18 mouse cellular contexts compared by ENCODE assay signal in the genomic region with DNA sequence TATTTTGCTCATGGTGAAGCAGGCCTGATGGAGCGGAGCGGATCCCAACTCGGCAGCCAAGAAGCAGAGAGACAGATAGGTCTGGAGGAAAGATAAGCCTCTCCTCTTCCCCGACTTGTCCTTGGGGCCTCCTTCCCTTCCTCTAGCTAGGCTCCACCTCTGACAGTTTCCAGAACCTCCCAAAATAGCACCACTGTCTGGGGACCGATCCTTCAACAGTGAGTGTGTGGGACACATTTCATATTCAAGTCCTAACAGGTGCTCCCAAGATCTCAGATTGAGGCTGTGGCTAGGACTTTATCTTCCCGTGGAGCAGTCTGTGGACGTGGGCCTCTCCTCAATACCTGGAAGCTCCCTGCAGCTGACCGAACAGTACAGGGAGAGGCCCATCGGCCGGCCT. TPM values are rescaled to one million over a fixed set of nuclear protein-coding genes. Genes with fewer than 3 reads are reported as not detected.
A peak's percentile ranks its signal among the peaks of the same experiment; 100 is the strongest.
DNase-seq lines count a peak whose midpoint lies in the region; ATAC-seq and TF ChIP-seq lines count a peak whose summit lies in the region.
"Had no signal": no experiment of that assay in that cellular context is flagged by ENCODE, and none has a peak within 500 bp of the region (broad histone marks: within the 10 kb centered on the region; RNA-seq: fewer than 3 reads in every experiment).

No protein-coding gene starts in this region.

- no peak overlapping the region for H3K27ac ChIP-seq in liver, embryonic 11.5 days (ENCODE audit: low read depth, low read length)
- H3K27ac ChIP-seq in liver, postnatal 0 days (ENCODE audit: low read depth) = no peak overlapping the region
- H3K27ac ChIP-seq in heart, embryonic 12.5 days (ENCODE audit: poor library complexity, severe bottlenecking) = peak overlapping the region; percentile 67
- no peak overlapping the region for H3K27ac ChIP-seq in liver, embryonic 14.5 days
- no peak overlapping the region; the same call in 1 of the 2 replicates for H3K27ac ChIP-seq in gastrocnemius, adult 2 months
- H3K27ac ChIP-seq: hindbrain, embryonic 12.5 days; kidney, postnatal 0 days; limb, embryonic 13.5 days; lung, embryonic 15.5 days; midbrain, embryonic 10.5 days had no signal

- no peak for TF ChIP-seq EP300 in liver, postnatal 0 days (IDR thresholded peaks at IDR 0.05; ENCODE audit: low read depth)
- TF ChIP-seq EP300 in liver, embryonic 14.5 days (IDR thresholded peaks at IDR 0.05; ENCODE audit: low read depth) = no peak

- no peak overlapping the region for H3K4me3 ChIP-seq in liver, embryonic 11.5 days (ENCODE audit: low read depth, low read length)
- H3K4me3 ChIP-seq in liver, postnatal 0 days (ENCODE audit: low read depth, low read length) = no peak overlapping the region
- no peak overlapping the region for H3K4me3 ChIP-seq in heart, embryonic 12.5 days
- H3K4me3 ChIP-seq in liver, embryonic 14.5 days (ENCODE audit: insufficient read depth in 1 of 2, low read depth in 2 of 2, low read length in 2 of 2) = no peak overlapping the region
- no peak overlapping the region for H3K4me3 ChIP-seq in gastrocnemius, adult 2 months
- H3K4me3 ChIP-seq in lung, adult 2 months (replicated peaks; ENCODE audit: extremely low read depth, low read depth, low read length) = no peak overlapping the region
- H3K4me3 ChIP-seq: hindbrain, embryonic 12.5 days; limb, embryonic 13.5 days; lung, embryonic 15.5 days; midbrain, embryonic 10.5 days had no signal

- H3K27me3 ChIP-seq in liver, embryonic 11.5 days (replicated peaks; ENCODE audit: control insufficient read depth, insufficient read depth, low read length) = no peaks in the 10 kb centered on the region
- no peaks in the 10 kb centered on the region for H3K27me3 ChIP-seq in liver, postnatal 0 days (ENCODE audit: insufficient read depth, low read length)
- H3K27me3 ChIP-seq in heart, embryonic 12.5 days (replicated peaks) = no peaks in the 10 kb centered on the region
- H3K27me3 ChIP-seq in liver, embryonic 14.5 days (ENCODE audit: control insufficient read depth, insufficient read depth, low read length) = no peaks in the 10 kb centered on the region
- H3K27me3 ChIP-seq: hindbrain, embryonic 12.5 days; limb, embryonic 13.5 days; lung, embryonic 15.5 days had no signal

- no peak overlapping the region for H3K9ac ChIP-seq in liver, embryonic 11.5 days (ENCODE audit: low read depth, low read length)
- H3K9ac ChIP-seq in liver, postnatal 0 days (replicated peaks) = no peak overlapping the region
- no peak overlapping the region for H3K9ac ChIP-seq in heart, embryonic 12.5 days
- no peak overlapping the region for H3K9ac ChIP-seq in liver, embryonic 14.5 days (replicated peaks)
- H3K9ac ChIP-seq: hindbrain, embryonic 12.5 days; limb, embryonic 13.5 days; lung, embryonic 15.5 days had no signal

- TF ChIP-seq CTCF in liver, postnatal 0 days (IDR thresholded peaks at IDR 0.05; ENCODE audit: low read depth) = no peak
- no peak for TF ChIP-seq CTCF in liver, embryonic 14.5 days (IDR thresholded peaks at IDR 0.05; ENCODE audit: low read depth)
- no peak for TF ChIP-seq CTCF in gastrocnemius, adult 2 months (IDR thresholded peaks at IDR 0.05)
- TF ChIP-seq CTCF in lung, adult 2 months (IDR thresholded peaks at IDR 0.05; ENCODE audit: insufficient read depth, low read length) = no peak

- WGBS in liver, embryonic 11.5 days = 54% methylated on average over 10 of the region's 10 CpGs
- WGBS in liver, postnatal 0 days (ENCODE audit: insufficient replicate concordance) = 44% methylated on average over 10 of the region's 10 CpGs
- WGBS in heart, embryonic 12.5 days = 34% methylated on average over 10 of the region's 10 CpGs
- WGBS in liver, embryonic 14.5 days (ENCODE audit: insufficient replicate concordance) = 28% methylated on average over 10 of the region's 10 CpGs
- WGBS in lung, adult 2 months = 71% methylated on average over 10 of the region's 10 CpGs

- no peak for TF ChIP-seq POLR2A in lung, adult 2 months (IDR thresholded peaks at IDR 0.05; ENCODE audit: borderline replicate concordance, extremely low read depth, low read depth, low read length)

- no peaks in the 10 kb centered on the region for H3K9me3 ChIP-seq in liver, embryonic 11.5 days (ENCODE audit: control insufficient read depth, low read length)
- H3K9me3 ChIP-seq in liver, postnatal 0 days (ENCODE audit: low read length) = no peaks in the 10 kb centered on the region
- H3K9me3 ChIP-seq in heart, embryonic 12.5 days (replicated peaks) = no peaks in the 10 kb centered on the region
- no peaks in the 10 kb centered on the region for H3K9me3 ChIP-seq in liver, embryonic 14.5 days (ENCODE audit: control insufficient read depth, low read length)
- H3K9me3 ChIP-seq: hindbrain, embryonic 12.5 days; limb, embryonic 13.5 days; lung, embryonic 15.5 days; midbrain, embryonic 10.5 days had no signal

- H3K36me3 ChIP-seq in liver, embryonic 11.5 days (ENCODE audit: control insufficient read depth, insufficient read depth, low read length) = no peaks in the 10 kb centered on the region
- H3K36me3 ChIP-seq in liver, postnatal 0 days (replicated peaks; ENCODE audit: insufficient read depth, low read length) = no peaks in the 10 kb centered on the region
- H3K36me3 ChIP-seq in heart, embryonic 12.5 days = no peaks in the 10 kb centered on the region
- H3K36me3 ChIP-seq in liver, embryonic 14.5 days (replicated peaks; ENCODE audit: control insufficient read depth, insufficient read depth, low read depth) = no peaks in the 10 kb centered on the region
- H3K36me3 ChIP-seq: hindbrain, embryonic 12.5 days; limb, embryonic 13.5 days; lung, embryonic 15.5 days; midbrain, embryonic 10.5 days had no signal

- peak; percentile 44 for ATAC-seq in liver, embryonic 11.5 days (replicated peaks; ENCODE audit: low FRiP score)
- ATAC-seq in liver, postnatal 0 days = no peak
- 0 out of 2 replicates have a peak, but pooled peaks have one; percentile 23 for ATAC-seq in common myeloid progenitor, adult 5-6 weeks (replicated peaks; ENCODE audit: low read depth, poor library complexity, severe bottlenecking)
- ATAC-seq in heart, embryonic 12.5 days (ENCODE audit: insufficient number of reproducible peaks, low FRiP score) = 0 out of 2 replicates have a peak, but pooled peaks have one; percentile 48
- ATAC-seq in liver, embryonic 14.5 days (ENCODE audit: insufficient read depth) = peak; percentile 31; the same call in 1 of the 2 replicates
- ATAC-seq: forebrain, embryonic 14.5 days had no signal

- peaks cover 13% of the 10 kb centered on the region for H3K4me1 ChIP-seq in liver, embryonic 11.5 days (replicated peaks; ENCODE audit: control insufficient read depth, insufficient read depth, low read length)
- H3K4me1 ChIP-seq in liver, postnatal 0 days (ENCODE audit: insufficient read depth) = peaks cover 16% of the 10 kb centered on the region
- H3K4me1 ChIP-seq in heart, embryonic 12.5 days (replicated peaks) = peaks cover 17% of the 10 kb centered on the region
- H3K4me1 ChIP-seq in liver, embryonic 14.5 days (replicated peaks; ENCODE audit: control insufficient read depth in 2 of 2, insufficient read depth in 2 of 2, low read length in 1 of 2) = peaks cover 6 to 22% of the 10 kb centered on the region in 2 experiments; a peak in 3 of 4 replicates
- H3K4me1 ChIP-seq in lung, adult 2 months (ENCODE audit: control insufficient read depth, insufficient read depth, low read length) = no peaks in the 10 kb centered on the region
- H3K4me1 ChIP-seq: hindbrain, embryonic 12.5 days; limb, embryonic 13.5 days; lung, embryonic 15.5 days; midbrain, embryonic 10.5 days had no signal

- no peak for DNase-seq in liver, embryonic 11.5 days (ENCODE audit: low spot score)
- no peak for DNase-seq in liver, postnatal 0 days
- peak in 1 of 3 experiments; percentile 19 for DNase-seq in liver, embryonic 14.5 days (ENCODE audit: low read depth in 3 of 3, low spot score in 3 of 3)
- no peak for DNase-seq in gastrocnemius, adult 2 months
- no peak for DNase-seq in lung, adult 2 months
- DNase-seq: cerebellum, adult 9-10 months; kidney, adult 18-20 months; layer of hippocampus, postnatal 36 days; lung, postnatal 4 days; right cerebral cortex, adult 18-20 months had no signal

- intact Hi-C loops in gastrocnemius, adult 2 months (cut with DNase I) = no loop called here

- H3K4me2 ChIP-seq in liver, embryonic 11.5 days = no peak overlapping the region
- H3K4me2 ChIP-seq in liver, postnatal 0 days (ENCODE audit: low read depth, low read length) = no peak overlapping the region
- 0 out of 2 replicates have a peak overlapping the region, but pooled peaks have one; percentile 1 for H3K4me2 ChIP-seq in heart, embryonic 12.5 days
- H3K4me2 ChIP-seq in liver, embryonic 14.5 days (ENCODE audit: low read depth) = no peak overlapping the region
- H3K4me2 ChIP-seq: hindbrain, embryonic 12.5 days; limb, embryonic 13.5 days; lung, embryonic 15.5 days had no signal

RNA-seq across cellular contexts. Expression of a gene that starts 54.7 kb away (rescaled TPM):
- polyA plus RNA-seq in liver, embryonic 11.5 days (2014; fragmentation: Nextera tagmentation; extraction: Ambion mirVana) = 70.9 and 79.9 TPM in 2 replicates
- polyA plus RNA-seq in liver, postnatal 0 days (2015; fragmentation: Nextera tagmentation; extraction: Ambion mirVana) = 10.7 and 11.8 TPM in 2 replicates
- 95.8 and 105 TPM in 2 replicates for total RNA-seq in common myeloid progenitor, adult 5-6 weeks (2017)
- 40.3 and 43.3 TPM in 2 replicates for polyA plus RNA-seq in heart, embryonic 12.5 days (2016; fragmentation: Nextera tagmentation; extraction: Ambion mirVana)
- 13.4 and 16.6 TPM in 2 replicates for polyA plus RNA-seq in liver, embryonic 14.5 days (2012; rRNA removed)
- polyA plus RNA-seq in liver, embryonic 14.5 days (2014; fragmentation: Nextera tagmentation; extraction: Ambion mirVana) = 29.0 and 30.7 TPM in 2 replicates
- under 1 TPM in 1 of 2 experiments, not detected in 1; 0.11 TPM for total RNA-seq in gastrocnemius, adult 2 months (2021)
- 0.28 and 0.46 TPM in 2 replicates for polyA plus RNA-seq in lung, adult 2 months (2012; rRNA removed)

RNA-seq across cellular contexts. Expression of a gene that starts 54.8 kb away (rescaled TPM):
- 54.1 and 57.6 TPM in 2 replicates for polyA plus RNA-seq in liver, embryonic 11.5 days (2014; fragmentation: Nextera tagmentation; extraction: Ambion mirVana)
- 9.3 and 11.0 TPM in 2 replicates for polyA plus RNA-seq in liver, postnatal 0 days (2015; fragmentation: Nextera tagmentation; extraction: Ambion mirVana)
- total RNA-seq in common myeloid progenitor, adult 5-6 weeks (2017) = 84.8 and 86.4 TPM in 2 replicates
- 48.8 and 51.8 TPM in 2 replicates for polyA plus RNA-seq in heart, embryonic 12.5 days (2016; fragmentation: Nextera tagmentation; extraction: Ambion mirVana)
- polyA plus RNA-seq in liver, embryonic 14.5 days (2012; rRNA removed) = 15.3 and 16.8 TPM in 2 replicates
- 13.5 and 17.4 TPM in 2 replicates for polyA plus RNA-seq in liver, embryonic 14.5 days (2014; fragmentation: Nextera tagmentation; extraction: Ambion mirVana)
- total RNA-seq in gastrocnemius, adult 2 months (2021) = 1 to 10 TPM; 6.7 to 7.2 TPM
- 15.3 and 17.4 TPM in 2 replicates for polyA plus RNA-seq in lung, adult 2 months (2012; rRNA removed)
